Mouse (Mus musculus): ENCODE results near the gene Erich6. TPM values are rescaled to one million over a fixed set of nuclear protein-coding genes. Genes with fewer than 3 reads are reported as not detected.

Erich6 gene
- 0.09 TPM in 1 of 2 replicates, not detected in the other for polyA plus RNA-seq (2012; rRNA removed)

GRCm38 (mm10) chr3:58636406-58637295, at the start of gene Erich6:
TSS of gene Erich6 (minus strand) at chr3:58637207.

GRCm38 (mm10) chr3:58576137-58577066, 60.6 kb downstream of the Erich6 start, which contains the start of gene Selenot:
TSS of gene Selenot (plus strand) at chr3:58576636.

Other genes with a start within 250 kb of the Erich6 start
- gene Tsc22d2, start 222.5 kb downstream of the Erich6 start, polyA plus RNA-seq (2012; rRNA removed), result 34.5 and 44.4 TPM in 2 replicates
- gene Eif2a, start 111.4 kb downstream of the Erich6 start, polyA plus RNA-seq (2012; rRNA removed), result 3.6 and 3.9 TPM in 2 replicates
- 62.1 and 110 TPM in 2 replicates for gene Serp1, start 111.3 kb downstream of the Erich6 start, polyA plus RNA-seq (2012; rRNA removed)
- gene Selenot, start 60.6 kb downstream of the Erich6 start, polyA plus RNA-seq (2012; rRNA removed), result 25.1 and 39.0 TPM in 2 replicates
- 40.3 and 57.4 TPM in 2 replicates for gene Siah2, start 55.2 kb upstream of the Erich6 start, polyA plus RNA-seq (2012; rRNA removed)
- gene Mindy4b-ps, start 185.1 kb upstream of the Erich6 start, polyA plus RNA-seq (2012; rRNA removed), result not detected in 2 replicates
- not detected in 2 replicates for gene Clrn1, start 248.1 kb upstream of the Erich6 start, polyA plus RNA-seq (2012; rRNA removed)